Mouse (Mus musculus) small intestine, adult 2 months (tissue): ENCODE measurements around the gene Atp6v0a1. TPM values are rescaled to one million over a fixed set of nuclear protein-coding genes. Genes with fewer than 3 reads are reported as not detected.
A peak's percentile ranks its signal among the peaks of the same experiment; 100 is the strongest.

Experiments
- H3K27ac ChIP-seq: fragments of 200-500 bp; 2 replicates; pipeline ENCODE4 v1.5.1; 2012; ENCODE audit warnings: low read depth, low read length, control low read depth, inconsistent platforms; ENCODE audit not compliant: insufficient read depth
- H3K27me3 ChIP-seq: fragments of 200-500 bp; 2 replicates; pipeline ENCODE4 v1.6.1; 2012; ENCODE audit warnings: mild to moderate bottlenecking, moderate library complexity, low read length, inconsistent platforms; ENCODE audit not compliant: control insufficient read depth, insufficient read depth
- H3K36me3 ChIP-seq: fragments of 200-500 bp; 2 replicates; pipeline ENCODE4 v1.6.1; 2012; ENCODE audit warnings: mild to moderate bottlenecking, low read length, control low read depth, inconsistent platforms; ENCODE audit not compliant: control insufficient read depth, insufficient read depth
- H3K4me1 ChIP-seq: fragments of 200-500 bp; 2 replicates; pipeline ENCODE4 v1.6.1; 2012; ENCODE audit warnings: low read length, inconsistent platforms, mixed read lengths; ENCODE audit not compliant: control insufficient read depth, insufficient read depth, insufficient read length
- H3K4me3 ChIP-seq: fragments of 200-500 bp; 2 replicates; pipeline ENCODE4 v1.5.1; 2012; ENCODE audit warnings: low read depth, mild to moderate bottlenecking, control low read depth, inconsistent platforms, low read length, moderate library complexity
- CTCF ChIP-seq: fragments of 200-500 bp; IDR thresholded peaks from 2 replicates; pipeline ENCODE4 v1.5.1; 2012; ENCODE audit warnings: low read depth, mild to moderate bottlenecking, control low read depth, inconsistent platforms, low read length, moderate library complexity, mixed read lengths; ENCODE audit not compliant: insufficient replicate concordance, insufficient read length; ENCODE audit errors: extremely low read depth
- POLR2A ChIP-seq: fragments of 200-500 bp; IDR thresholded peaks from 2 replicates; pipeline ENCODE4 v1.6.1; 2012; ENCODE audit warnings: low read depth, mild to moderate bottlenecking, control low read depth, inconsistent platforms, low read length, moderate library complexity
- WGBS: fragments of 180-500 bp; shearing (Covaris S2); methylation state at CpG from one replicate; pipeline ENCODE4 v1.1.7; 2018; 5-methylcytosine and 5-hydroxymethylcytosine counted together
- polyA plus RNA-seq: library from polyadenylated mRNA; depleted of rRNA; stranded (reverse); fragments of >200 nt; gene quantifications from 2 replicates; pipeline ENCODE4 v1.2.3, GENCODE M21; 2012

The Atp6v0a1 gene
- polyA plus RNA-seq, 1 experiment, result 69.5 TPM

DNA sequence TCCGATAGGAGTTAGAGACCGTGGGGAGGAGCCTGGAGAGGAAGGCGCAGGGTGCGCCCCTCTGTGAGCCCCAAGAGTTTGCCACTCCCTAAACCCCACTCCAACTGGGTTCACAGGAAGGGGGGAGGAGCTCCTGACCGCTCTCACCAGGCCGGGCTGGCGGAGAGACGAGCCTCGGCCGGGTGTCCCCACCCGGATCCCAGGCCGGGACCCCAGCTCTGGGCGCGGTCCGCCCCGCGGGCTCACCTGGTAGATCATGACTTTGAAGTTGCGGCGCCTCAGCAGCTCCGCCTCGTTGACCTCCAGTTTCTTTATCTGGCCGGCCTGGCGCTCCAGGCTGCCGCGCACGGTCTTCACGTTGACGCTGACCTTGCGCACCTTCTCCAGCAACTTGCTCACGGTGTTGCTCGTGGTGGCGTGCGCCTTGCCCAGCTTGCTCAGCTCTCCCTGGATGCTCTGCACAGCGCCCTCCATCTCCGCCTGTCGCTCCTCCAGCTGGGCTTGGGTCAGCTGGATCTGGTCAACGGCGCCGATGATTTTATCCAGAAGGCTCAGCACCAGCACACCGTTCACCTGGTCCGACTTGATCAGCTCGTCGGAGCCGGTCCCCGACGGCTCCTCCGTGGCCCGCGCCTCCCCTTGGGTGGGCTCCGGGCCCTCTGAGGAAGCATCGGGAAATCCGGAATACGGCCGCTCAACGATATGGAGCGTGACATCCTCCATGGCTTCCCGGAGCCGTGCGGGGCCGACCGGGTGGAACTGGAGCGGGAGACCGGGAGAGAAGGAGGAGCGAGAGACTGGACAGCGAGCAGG, 39.3 kb upstream of the Atp6v0a1 start:
- 2% methylated on average over 65 of the region's 65 CpGs for WGBS
- no peaks in the 10 kb centered on the region for H3K36me3 ChIP-seq
- peaks cover 6% of the 10 kb centered on the region for H3K4me1 ChIP-seq
- peak overlapping the region; percentile 64 for H3K27ac ChIP-seq
- TF ChIP-seq POLR2A (no peak), CTCF (no peak)
- H3K4me3 ChIP-seq, result peak overlapping the region; percentile 66
- H3K27me3 ChIP-seq, result peaks cover 21% of the 10 kb centered on the region

DNA sequence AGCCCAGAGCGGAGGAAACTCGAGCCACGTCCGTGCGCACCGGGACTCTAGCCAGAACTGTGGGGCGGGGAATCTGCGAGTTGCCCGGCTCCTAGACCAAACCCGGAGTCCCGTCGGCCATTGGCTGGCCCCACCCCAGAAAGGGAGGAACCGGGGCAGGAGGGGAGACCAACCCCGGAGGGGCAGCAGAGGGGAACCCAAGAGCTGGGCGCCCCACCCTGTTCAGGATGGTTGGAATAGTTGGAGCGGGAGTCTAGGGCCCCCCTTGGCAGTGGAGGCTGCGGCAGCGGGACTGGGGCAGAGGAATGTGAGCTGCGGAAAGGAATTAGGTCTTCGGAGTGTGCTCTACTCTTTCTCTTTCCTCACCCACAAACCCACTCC, 38.7 kb upstream of the Atp6v0a1 start, which contains the start of gene Cavin1:
Gene Cavin1, minus strand, starts transcription at position 331 of the 381 bp plus-strand sequence.
- 9% methylated on average over 20 of the region's 20 CpGs for WGBS
- H3K36me3 ChIP-seq, result no peaks in the 10 kb centered on the region
- peaks cover 21% of the 10 kb centered on the region for H3K27me3 ChIP-seq
- peak within 1 kb of the TSS; percentile 66 for H3K4me3 ChIP-seq
- peaks cover 6% of the 10 kb centered on the region for H3K4me1 ChIP-seq
- no peak for TF ChIP-seq CTCF
- peak; percentile 39; the same call in 1 of the 2 replicates for TF ChIP-seq POLR2A
- peak within 1 kb of the TSS; percentile 64 for H3K27ac ChIP-seq

DNA sequence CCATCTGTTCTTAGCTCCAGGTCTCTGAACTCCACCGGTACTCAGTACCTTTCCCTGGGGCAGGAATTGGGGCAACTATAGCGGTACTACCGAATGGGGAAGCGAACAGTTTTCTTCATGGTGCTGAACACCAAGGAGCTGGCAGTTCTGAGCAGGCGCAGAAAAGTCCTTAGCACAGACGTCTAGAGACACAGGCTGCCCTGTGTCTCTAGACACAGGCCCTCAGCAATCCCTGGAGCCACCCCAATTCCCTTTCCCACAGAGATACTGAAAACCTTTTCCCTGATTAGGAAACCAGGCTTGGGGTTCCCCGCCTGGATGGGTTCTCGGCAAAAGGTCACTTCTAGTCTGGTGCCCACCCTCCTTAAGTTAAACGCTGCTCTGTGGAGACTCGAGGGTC, 37.8 kb upstream of the Atp6v0a1 start:
- peaks cover 21% of the 10 kb centered on the region for H3K27me3 ChIP-seq
- H3K27ac ChIP-seq, result no peak overlapping the region
- 75% methylated on average over 10 of the region's 10 CpGs for WGBS
- H3K4me1 ChIP-seq, result peaks cover 6% of the 10 kb centered on the region
- H3K36me3 ChIP-seq, result no peaks in the 10 kb centered on the region
- TF ChIP-seq CTCF, result no peak
- no peak for TF ChIP-seq POLR2A
- H3K4me3 ChIP-seq, result no peak overlapping the region

DNA sequence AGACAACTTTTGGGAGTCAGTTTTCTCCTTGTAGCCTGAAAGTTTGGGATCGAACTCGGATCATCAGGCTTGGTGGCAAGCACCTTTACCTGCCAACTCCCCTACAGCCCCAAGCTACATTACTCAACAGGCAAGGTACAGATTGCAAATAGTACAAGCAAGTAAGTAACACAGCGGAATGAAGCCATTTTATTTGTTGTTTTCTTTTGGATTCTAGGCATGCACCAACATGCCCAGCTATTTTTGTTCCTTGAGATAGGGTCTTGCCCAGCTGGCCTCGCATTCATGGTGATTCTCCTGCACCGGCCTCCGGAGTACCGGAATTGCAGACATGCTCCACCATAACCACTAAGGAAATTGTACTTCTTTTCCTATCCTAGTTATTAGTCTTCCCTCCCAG, 36.0 kb upstream of the Atp6v0a1 start:
- 95% methylated on average over 7 of the region's 7 CpGs for WGBS
- Histone ChIP-seq H3K27me3 (peaks cover 21% of the 10 kb centered on the region), H3K4me1 (peaks cover 6% of the 10 kb centered on the region), H3K27ac (no peak overlapping the region), H3K4me3 (no peak overlapping the region), H3K36me3 (no peaks in the 10 kb centered on the region)
- no peak for TF ChIP-seq CTCF
- TF ChIP-seq POLR2A, result no peak

DNA sequence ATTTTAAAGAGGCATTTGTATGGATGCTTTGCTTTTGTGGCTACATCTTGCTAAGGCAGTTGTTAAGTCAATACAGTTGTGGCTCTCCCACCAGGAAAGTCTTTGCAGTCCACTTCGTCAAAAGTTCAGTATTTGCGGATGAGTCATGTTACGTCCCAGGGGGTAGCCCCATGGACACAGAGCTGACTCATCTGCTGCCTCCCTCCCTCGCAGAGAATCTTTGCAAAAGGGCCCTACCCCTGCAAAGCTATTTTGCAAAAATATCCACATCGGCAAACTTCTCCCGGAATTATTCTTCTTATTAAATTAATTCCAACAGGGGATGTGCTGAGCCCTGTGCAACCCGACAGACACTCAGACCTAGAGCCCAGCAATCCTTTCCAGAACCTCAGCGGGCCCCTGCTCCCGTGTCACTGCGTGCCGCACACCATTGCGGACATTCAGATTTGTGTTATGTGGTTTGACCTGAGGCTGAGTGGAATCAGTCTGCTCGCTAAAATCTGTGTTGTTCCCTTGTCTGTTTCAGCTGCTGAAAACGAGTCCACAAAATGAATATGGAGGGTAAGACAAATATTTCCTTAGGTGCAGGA, 34.8 kb upstream of the Atp6v0a1 start:
- Histone ChIP-seq H3K27me3 (peaks cover 13% of the 10 kb centered on the region), H3K4me1 (peaks cover 6% of the 10 kb centered on the region; the same call in 1 of the 2 replicates), H3K4me3 (no peak overlapping the region), H3K27ac (no peak overlapping the region), H3K36me3 (no peaks in the 10 kb centered on the region)
- WGBS, result 55% methylated on average over 14 of the region's 14 CpGs
- TF ChIP-seq CTCF (no peak), POLR2A (no peak)

DNA sequence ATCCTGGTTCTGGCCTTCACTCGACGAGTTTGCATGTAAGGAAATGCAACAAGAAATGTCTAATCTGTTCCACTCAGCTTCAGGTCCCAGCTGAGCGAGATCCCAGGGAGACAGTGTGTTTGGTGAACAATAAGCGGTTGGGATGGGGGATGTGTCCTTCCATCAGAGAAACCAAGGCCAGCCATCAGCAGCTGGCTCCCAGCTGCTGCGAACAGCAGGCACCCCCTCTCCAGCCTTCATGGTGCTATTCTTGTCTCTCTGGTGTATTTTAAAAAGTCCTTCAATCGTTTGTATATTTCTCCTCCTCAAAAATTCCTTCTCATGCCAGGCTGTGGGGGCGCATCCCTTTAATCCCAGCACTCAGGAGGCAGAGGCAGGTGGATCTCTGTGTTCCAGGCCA, 34.0 kb upstream of the Atp6v0a1 start:
- H3K27me3 ChIP-seq, result peaks cover 7% of the 10 kb centered on the region
- no peak overlapping the region for H3K4me3 ChIP-seq
- H3K4me1 ChIP-seq, result peaks cover 5% of the 10 kb centered on the region; the same call in 1 of the 2 replicates
- TF ChIP-seq CTCF (no peak), POLR2A (no peak)
- 63% methylated on average over 7 of the region's 7 CpGs for WGBS
- H3K27ac ChIP-seq, result no peak overlapping the region
- no peaks in the 10 kb centered on the region for H3K36me3 ChIP-seq

DNA sequence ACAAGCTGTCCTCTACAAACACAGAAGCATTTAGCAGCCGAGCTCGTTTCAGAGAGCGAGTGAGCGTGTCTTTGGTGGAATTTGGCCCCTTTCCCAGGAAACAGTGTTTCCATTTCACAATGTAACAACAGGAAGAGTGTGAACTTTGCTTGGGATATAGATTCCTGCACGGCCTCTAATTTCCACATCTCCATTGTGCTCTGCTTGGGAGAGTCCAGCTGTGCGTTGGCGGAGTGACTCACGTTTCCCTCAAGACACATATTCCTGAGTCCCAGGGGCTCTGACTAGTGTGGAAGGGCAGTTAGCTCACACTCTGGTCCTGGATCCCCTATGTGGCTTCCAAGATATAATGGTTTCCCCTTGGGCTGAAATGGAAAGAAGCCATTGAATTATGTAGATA, 29.4 kb upstream of the Atp6v0a1 start:
- TF ChIP-seq POLR2A, result no peak
- no peak for TF ChIP-seq CTCF
- Histone ChIP-seq H3K36me3 (no peaks in the 10 kb centered on the region), H3K4me3 (no peak overlapping the region), H3K27me3 (no peaks in the 10 kb centered on the region), H3K4me1 (peaks cover 3% of the 10 kb centered on the region; the same call in 1 of the 2 replicates), H3K27ac (no peak overlapping the region)
- WGBS, result 12% methylated on average over 8 of the region's 8 CpGs
